Mouse (Mus musculus): ENCODE data around the gene Pcdh7. TPM values are rescaled to one million over a fixed set of nuclear protein-coding genes. Genes with fewer than 3 reads are reported as not detected.

Pcdh7 gene
- polyA plus RNA-seq, 1 experiment: 38.0 TPM

- DNase-seq (ENCODE audit: extremely low spot score in 1 of 2, low spot score in 1 of 2): no peak
These were observed 26.3 kb downstream of the Pcdh7 start for GRCm38 (mm10) chr5:57743956-57744661.

GRCm38 (mm10) chr5:57745879-57746278 is 28.1 kb downstream of the Pcdh7 start:
- DNase-seq (ENCODE audit: extremely low spot score in 1 of 2, low spot score in 1 of 2): no peak

- peak in 1 of 2 experiments; percentile 25 for DNase-seq (ENCODE audit: extremely low spot score in 1 of 2, low spot score in 1 of 2)
These were observed 32.6 kb downstream of the Pcdh7 start for GRCm38 (mm10) chr5:57750320-57750719.

DNA sequence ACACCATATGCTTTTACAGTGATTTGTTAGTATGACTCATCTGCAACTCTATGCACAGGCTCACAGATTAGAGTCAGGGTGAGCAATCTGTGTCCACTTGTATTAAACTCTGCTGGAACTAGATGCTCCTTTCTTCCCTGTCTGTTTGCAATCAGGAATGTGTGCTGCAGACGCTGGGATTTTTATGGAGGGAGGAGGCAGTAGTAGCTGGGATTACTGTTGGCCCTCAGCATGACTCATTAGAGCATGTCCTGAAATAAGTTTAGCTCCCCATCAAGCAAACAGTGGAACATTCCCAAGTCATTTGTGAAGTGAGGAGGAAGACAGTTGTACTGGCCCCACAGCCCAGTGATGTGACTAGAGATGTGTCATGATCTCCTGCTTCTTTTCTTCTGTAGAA is 38.0 kb downstream of the Pcdh7 start:
- peak in 1 of 2 experiments; percentile 52 for DNase-seq (ENCODE audit: extremely low spot score in 1 of 2, low spot score in 1 of 2)

DNA sequence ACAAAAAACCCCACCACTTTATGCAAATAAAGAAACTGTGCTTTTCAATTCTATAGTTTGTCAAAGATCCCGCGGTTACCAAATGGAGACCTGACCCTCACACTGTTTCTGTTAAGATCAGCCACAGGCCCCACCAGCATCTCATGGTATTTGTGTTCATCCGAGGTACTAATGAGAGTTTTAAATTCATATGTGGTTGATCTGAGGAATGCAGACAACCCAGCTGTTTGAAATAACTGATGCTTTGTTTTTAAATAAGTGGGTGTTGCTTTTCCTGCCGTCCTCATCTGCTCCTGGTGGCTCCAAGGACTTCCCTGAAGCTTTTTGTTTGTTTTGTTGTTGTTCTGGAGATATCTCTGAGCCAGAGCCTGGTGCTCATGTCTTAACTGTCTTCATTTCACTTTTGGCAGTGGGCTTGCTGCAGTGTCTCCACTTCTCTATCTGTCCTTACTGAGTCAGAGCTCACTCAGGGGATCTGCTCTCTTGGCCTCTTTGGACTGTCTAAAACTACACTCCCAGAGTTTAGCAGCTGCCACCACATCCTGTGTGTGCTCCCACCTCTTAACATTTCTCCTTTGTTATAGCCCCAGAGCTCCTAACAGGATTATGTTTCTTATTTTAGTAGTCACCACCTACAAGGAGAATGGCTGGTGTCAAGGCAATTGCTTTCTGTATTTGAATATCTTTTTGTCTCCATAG is 39.1 kb downstream of the Pcdh7 start:
- no peak for DNase-seq (ENCODE audit: extremely low spot score in 1 of 2, low spot score in 1 of 2)

GRCm38 (mm10) chr5:57757436-57757898 is 39.7 kb downstream of the Pcdh7 start:
- DNase-seq (ENCODE audit: extremely low spot score in 1 of 2, low spot score in 1 of 2): peak in 1 of 2 experiments; percentile 60

- no peak for DNase-seq (ENCODE audit: extremely low spot score in 1 of 2, low spot score in 1 of 2)
These were observed 41.2 kb downstream of the Pcdh7 start for GRCm38 (mm10) chr5:57758968-57759367.

- no peak for DNase-seq (ENCODE audit: extremely low spot score in 1 of 2, low spot score in 1 of 2)
These were observed 42.6 kb downstream of the Pcdh7 start for GRCm38 (mm10) chr5:57760069-57761063.

GRCm38 (mm10) chr5:57765356-57765755 is 47.6 kb downstream of the Pcdh7 start:
- no peak for DNase-seq (ENCODE audit: extremely low spot score in 1 of 2, low spot score in 1 of 2)

DNA sequence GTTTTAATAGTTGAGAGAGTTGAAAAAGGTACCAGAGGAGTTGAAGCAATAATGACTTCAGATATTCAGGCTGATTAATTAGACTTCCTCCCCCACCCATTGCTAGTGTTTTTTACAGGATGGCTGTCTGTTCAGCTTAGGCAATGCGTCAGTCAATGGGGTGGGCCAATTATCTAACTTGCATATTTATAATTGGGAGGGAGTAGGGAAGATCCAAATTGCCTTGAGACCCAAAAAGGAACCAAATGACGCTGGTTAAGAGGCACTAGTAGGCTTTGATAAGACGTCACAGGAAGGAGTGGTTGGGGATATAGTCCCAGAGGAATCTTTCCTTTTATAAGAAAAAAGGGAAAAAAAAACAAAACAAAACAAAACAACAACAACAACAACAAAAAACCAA is 49.6 kb downstream of the Pcdh7 start:
- no peak for DNase-seq (ENCODE audit: extremely low spot score in 1 of 2, low spot score in 1 of 2)

GRCm38 (mm10) chr5:57768469-57769022 is 50.8 kb downstream of the Pcdh7 start:
- no peak for DNase-seq (ENCODE audit: extremely low spot score in 1 of 2, low spot score in 1 of 2)

DNA sequence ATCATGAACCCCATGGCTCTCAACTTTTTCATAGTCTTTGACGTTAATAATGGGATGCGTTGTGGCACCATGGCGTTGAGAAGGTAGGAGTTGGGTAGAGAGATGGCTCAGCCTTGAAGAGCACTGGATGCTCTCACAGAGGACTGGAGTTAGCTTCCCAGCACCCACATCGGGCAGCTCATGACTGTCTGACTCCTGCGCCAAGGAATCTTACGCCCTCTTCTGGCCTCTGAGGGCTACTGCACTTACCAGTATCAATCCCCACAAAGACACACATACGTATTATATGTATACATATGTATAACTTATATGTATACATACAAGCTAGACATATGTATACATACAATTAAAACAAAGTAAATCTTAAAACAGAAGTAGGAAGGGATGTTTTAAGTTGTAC is 51.9 kb downstream of the Pcdh7 start:
- no peak for DNase-seq (ENCODE audit: extremely low spot score in 1 of 2, low spot score in 1 of 2)

DNA sequence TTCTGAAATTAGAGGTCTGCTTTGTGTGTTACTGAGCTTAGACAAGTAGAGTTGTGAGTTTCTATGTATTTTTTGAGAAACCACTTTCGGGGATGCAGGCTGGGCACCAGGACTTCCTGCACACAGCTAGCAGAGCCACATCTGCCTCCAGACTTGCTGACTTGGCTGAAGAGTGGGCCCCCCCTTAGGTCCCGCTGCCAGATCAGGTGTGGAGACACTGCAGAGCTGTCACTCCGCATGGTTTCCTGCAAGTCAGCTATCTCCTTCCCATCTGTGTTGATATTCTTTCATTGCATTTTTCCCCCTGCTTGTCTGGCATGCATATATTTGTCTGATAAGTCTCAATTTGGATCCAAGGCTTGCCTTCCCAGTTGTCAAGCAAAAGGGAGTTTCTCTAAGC is 52.6 kb downstream of the Pcdh7 start:
- no peak for DNase-seq (ENCODE audit: extremely low spot score in 1 of 2, low spot score in 1 of 2)

- no peak for DNase-seq (ENCODE audit: extremely low spot score in 1 of 2, low spot score in 1 of 2)
These were observed 53.4 kb downstream of the Pcdh7 start for GRCm38 (mm10) chr5:57771122-57771521.

DNA sequence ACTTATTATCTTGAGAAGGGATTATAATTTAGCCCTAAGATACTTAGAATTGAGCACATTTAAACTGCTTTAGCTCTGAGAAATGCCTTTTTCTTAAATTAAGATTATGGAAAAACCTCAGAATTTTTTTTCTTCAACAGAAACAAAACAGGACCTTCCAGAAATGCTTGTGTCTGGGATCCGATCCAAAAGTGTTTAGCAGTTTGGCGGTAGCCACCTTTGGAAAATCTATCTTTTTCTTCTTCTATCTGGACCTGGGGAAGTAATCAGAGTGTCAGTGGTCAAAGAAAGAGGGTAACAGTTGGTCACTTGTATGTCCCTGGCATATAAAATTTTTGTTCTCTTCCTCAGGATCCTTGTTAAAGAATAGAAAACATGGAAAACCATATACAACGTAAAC is 54.9 kb downstream of the Pcdh7 start:
- DNase-seq (ENCODE audit: extremely low spot score in 1 of 2, low spot score in 1 of 2): no peak

DNA sequence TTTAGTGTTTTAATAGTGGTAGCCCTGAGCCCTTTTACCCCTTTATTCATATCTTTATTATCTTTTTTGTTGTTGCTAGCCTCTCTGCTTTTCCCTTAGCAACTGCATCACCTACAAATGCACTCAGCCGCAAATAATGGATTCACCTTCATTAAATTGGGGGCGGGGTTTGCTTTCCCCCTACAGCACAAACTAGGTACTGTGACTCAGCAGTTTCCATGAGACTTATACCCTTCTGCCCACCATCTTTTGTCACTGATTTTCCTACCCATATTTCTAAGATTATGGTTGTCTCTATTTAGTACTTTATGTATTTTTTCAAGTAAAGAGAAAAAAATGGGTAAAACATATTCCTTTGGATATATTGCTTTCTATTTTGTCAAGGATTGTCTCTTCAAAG is 56.7 kb downstream of the Pcdh7 start:
- DNase-seq (ENCODE audit: extremely low spot score in 1 of 2, low spot score in 1 of 2): no peak

- DNase-seq (ENCODE audit: extremely low spot score in 1 of 2, low spot score in 1 of 2): no peak
These were observed 60.3 kb downstream of the Pcdh7 start for GRCm38 (mm10) chr5:57778093-57778492.

DNA sequence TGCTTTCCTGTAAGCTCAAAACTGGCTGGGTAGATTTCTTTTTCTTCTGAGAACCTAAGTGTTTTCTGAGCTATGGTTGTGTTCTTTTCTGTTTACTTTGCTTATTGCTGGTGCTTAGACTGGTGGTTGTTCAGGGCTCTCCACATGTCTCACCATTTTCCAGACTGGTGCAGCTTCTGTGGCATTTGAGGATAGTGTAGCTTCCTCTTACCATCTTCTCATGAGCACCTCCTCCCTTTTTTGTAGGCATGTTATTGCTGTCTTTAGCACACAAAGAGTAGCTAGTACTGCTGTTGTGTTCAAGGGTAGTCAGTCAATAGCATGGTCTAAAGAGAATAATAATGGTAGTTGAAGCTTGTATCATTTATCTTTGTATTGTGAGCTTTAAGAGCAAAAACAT is 62.2 kb downstream of the Pcdh7 start:
- DNase-seq (ENCODE audit: extremely low spot score in 1 of 2, low spot score in 1 of 2): no peak

GRCm38 (mm10) chr5:57780574-57780973 is 62.8 kb downstream of the Pcdh7 start:
- DNase-seq (ENCODE audit: extremely low spot score in 1 of 2, low spot score in 1 of 2): no peak

DNA sequence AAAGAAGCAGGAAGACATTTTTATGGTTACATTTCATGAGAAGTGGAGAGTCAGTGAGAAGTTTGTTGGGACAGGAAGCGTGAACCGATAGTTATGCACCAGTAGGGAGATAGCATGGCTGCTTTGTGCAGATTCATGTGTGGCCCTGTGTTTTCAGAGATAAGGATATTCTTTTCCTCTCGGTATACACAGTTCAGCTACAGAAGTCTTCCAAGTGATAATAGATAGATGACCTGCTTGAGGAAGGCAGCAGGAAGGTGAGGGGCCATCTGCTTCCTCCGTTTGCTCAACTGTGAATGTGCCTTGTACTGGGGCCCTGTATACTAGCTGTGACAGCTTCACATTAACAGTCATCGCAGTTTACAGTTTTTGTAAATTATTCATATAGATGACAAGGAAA is 64.2 kb downstream of the Pcdh7 start:
- no peak for DNase-seq (ENCODE audit: extremely low spot score in 1 of 2, low spot score in 1 of 2)

GRCm38 (mm10) chr5:57782546-57782945 is 64.8 kb downstream of the Pcdh7 start:
- no peak for DNase-seq (ENCODE audit: extremely low spot score in 1 of 2, low spot score in 1 of 2)

Measured in frontal cortex, adult 2 months (tissue).